8 mouse cellular contexts compared by ENCODE assay signal in the genomic region with DNA sequence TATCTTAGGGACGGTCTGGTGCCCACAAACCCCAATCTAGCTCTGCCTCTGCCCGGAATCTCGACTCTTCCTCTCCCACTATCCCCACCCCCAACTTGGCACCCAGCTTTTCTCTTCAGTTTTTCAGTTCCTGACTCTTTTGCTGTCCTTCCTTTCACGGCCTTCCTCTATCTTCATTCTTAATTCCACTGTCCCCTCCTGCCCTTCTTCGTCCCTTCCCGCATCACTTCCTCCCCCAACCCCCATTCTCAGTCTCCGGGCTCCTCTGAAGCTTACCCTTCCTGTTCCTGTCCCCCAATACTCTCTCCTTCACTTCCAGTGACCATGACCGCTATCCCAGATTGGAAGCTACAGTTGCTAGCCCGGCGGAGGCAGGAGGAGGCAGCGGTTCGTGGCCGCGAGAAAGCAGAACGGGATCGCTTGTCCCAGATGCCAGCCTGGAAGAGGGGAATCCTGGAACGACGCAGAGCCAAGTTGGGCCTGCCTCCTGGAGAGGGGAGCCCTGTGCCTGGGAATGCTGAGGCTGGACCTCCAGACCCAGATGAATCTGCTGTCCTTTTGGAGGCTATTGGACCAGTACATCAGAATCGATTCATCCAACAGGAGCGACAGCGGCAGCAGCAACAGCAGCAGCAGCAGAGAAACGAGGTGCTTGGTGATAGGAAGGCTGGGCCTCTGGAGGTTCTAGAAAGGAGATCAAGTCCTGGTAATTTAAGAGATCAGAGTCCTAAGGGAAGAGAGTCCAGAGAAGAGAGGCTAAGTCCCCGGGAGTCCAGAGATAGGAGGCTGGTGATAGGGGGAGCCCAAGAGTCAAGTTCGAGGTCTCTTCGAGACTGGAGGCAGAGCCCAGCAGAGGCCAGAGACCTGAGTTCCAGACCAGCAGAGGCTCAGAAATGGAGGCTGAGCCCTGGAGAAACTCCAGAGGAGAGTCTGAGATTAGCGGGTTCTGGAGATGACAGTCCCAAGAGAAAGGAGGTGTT. TPM values are rescaled to one million over a fixed set of nuclear protein-coding genes. Genes with fewer than 3 reads are reported as not detected.
DNase-seq lines count a peak whose midpoint lies in the region; ATAC-seq and TF ChIP-seq lines count a peak whose summit lies in the region.

No protein-coding gene starts in this region.

- H3K4me3 ChIP-seq in C2C12 (ENCODE audit: insufficient read depth, poor library complexity, severe bottlenecking): peak overlapping the region; percentile 92
- peak overlapping the region; percentile 67 for H3K4me3 ChIP-seq in forebrain, embryonic 11.5 days (ENCODE audit: low read depth, low read length)
- H3K4me3 ChIP-seq in hindbrain, postnatal 0 days (ENCODE audit: low read length): peak overlapping the region; percentile 56
- H3K4me3 ChIP-seq in liver, postnatal 0 days (ENCODE audit: low read depth, low read length): peak overlapping the region; percentile 55
- peak overlapping the region; percentile 78 for H3K4me3 ChIP-seq in neural tube, embryonic 14.5 days (ENCODE audit: low read depth, low read length)

- H3K9me3 ChIP-seq in forebrain, embryonic 11.5 days (ENCODE audit: control insufficient read depth, low read length): peaks cover 2% of the 10 kb centered on the region; the same call in 1 of the 2 replicates
- no peaks in the 10 kb centered on the region for H3K9me3 ChIP-seq in hindbrain, postnatal 0 days (ENCODE audit: low read length)
- H3K9me3 ChIP-seq in liver, postnatal 0 days (ENCODE audit: low read length): no peaks in the 10 kb centered on the region
- no peaks in the 10 kb centered on the region for H3K9me3 ChIP-seq in neural tube, embryonic 14.5 days (ENCODE audit: control insufficient read depth, low read length)

- H3K27me3 ChIP-seq in C2C12 (ENCODE audit: control insufficient read depth, insufficient read depth, insufficient read length): no peaks in the 10 kb centered on the region
- no peaks in the 10 kb centered on the region for H3K27me3 ChIP-seq in forebrain, embryonic 11.5 days (ENCODE audit: control insufficient read depth, insufficient read depth, low read length)
- H3K27me3 ChIP-seq in hindbrain, postnatal 0 days (ENCODE audit: insufficient read depth, low read length): no peaks in the 10 kb centered on the region
- H3K27me3 ChIP-seq in liver, postnatal 0 days (ENCODE audit: insufficient read depth, low read length): peaks cover 39% of the 10 kb centered on the region
- no peaks in the 10 kb centered on the region for H3K27me3 ChIP-seq in neural tube, embryonic 14.5 days (ENCODE audit: control insufficient read depth, insufficient read depth, low read length)

- H3K4me1 ChIP-seq in forebrain, embryonic 11.5 days (replicated peaks; ENCODE audit: control insufficient read depth, insufficient read depth, low read length): peaks cover 30% of the 10 kb centered on the region
- H3K4me1 ChIP-seq in hindbrain, postnatal 0 days (ENCODE audit: insufficient read depth, low read length): peaks cover 19% of the 10 kb centered on the region
- peaks cover 24% of the 10 kb centered on the region for H3K4me1 ChIP-seq in liver, postnatal 0 days (ENCODE audit: insufficient read depth)
- peaks cover 40% of the 10 kb centered on the region for H3K4me1 ChIP-seq in neural tube, embryonic 14.5 days (ENCODE audit: control insufficient read depth, insufficient read depth, low read length)

- 11% methylated on average over 26 of the region's 26 CpGs for WGBS in forebrain, embryonic 11.5 days
- WGBS in hindbrain, postnatal 0 days: 8% methylated on average over 26 of the region's 26 CpGs
- 7% methylated on average over 26 of the region's 26 CpGs for WGBS in liver, postnatal 0 days (ENCODE audit: insufficient replicate concordance)
- WGBS in neural tube, embryonic 14.5 days: 8% methylated on average over 26 of the region's 26 CpGs

- TF ChIP-seq CTCF in C2C12 (IDR thresholded peaks at IDR 0.05; ENCODE audit: control insufficient read depth, insufficient read depth, insufficient read length): peak; percentile 8
- peak; percentile 31; the same call in 1 of the 2 replicates for TF ChIP-seq CTCF in hindbrain, postnatal 0 days (IDR thresholded peaks at IDR 0.05; ENCODE audit: low read depth)
- TF ChIP-seq CTCF in liver, postnatal 0 days (IDR thresholded peaks at IDR 0.05; ENCODE audit: low read depth): peak; percentile 55

- H3K36me3 ChIP-seq in C2C12 (ENCODE audit: control insufficient read depth, insufficient read depth): peaks cover 38% of the 10 kb centered on the region
- peaks cover 5% of the 10 kb centered on the region; the same call in 1 of the 2 replicates for H3K36me3 ChIP-seq in forebrain, embryonic 11.5 days (ENCODE audit: control insufficient read depth, insufficient read depth, low read length)
- no peaks in the 10 kb centered on the region for H3K36me3 ChIP-seq in hindbrain, postnatal 0 days (ENCODE audit: insufficient read depth, low read length)
- H3K36me3 ChIP-seq in liver, postnatal 0 days (replicated peaks; ENCODE audit: insufficient read depth, low read length): peaks cover 7% of the 10 kb centered on the region; the same call in 1 of the 2 replicates
- H3K36me3 ChIP-seq in neural tube, embryonic 14.5 days (ENCODE audit: control insufficient read depth, insufficient read depth, low read length): no peaks in the 10 kb centered on the region

- H3K79me2 ChIP-seq in C2C12 (ENCODE audit: control insufficient read depth, insufficient read depth): peaks cover 85% of the 10 kb centered on the region

- peaks cover 54% of the 10 kb centered on the region for H3K79me3 ChIP-seq in C2C12 (ENCODE audit: low read depth)

- DNase-seq in Muller cell, postnatal 12 days (ENCODE audit: inconsistent ontology term): peak; percentile 55
- DNase-seq in forebrain, embryonic 11.5 days (ENCODE audit: low spot score): no peak
- DNase-seq in hindbrain, postnatal 0 days (ENCODE audit: low spot score): peak; percentile 33
- peak; percentile 52 for DNase-seq in liver, postnatal 0 days
- DNase-seq in frontal cortex, postnatal 10 days (ENCODE audit: low spot score in 2 of 2): no peak
- no peak for DNase-seq in cerebellum, postnatal 36 days

- H3ac ChIP-seq in C2C12 (ENCODE audit: control insufficient read depth, insufficient read length, low read depth): peak overlapping the region; percentile 88

- no peak for TF ChIP-seq EP300 in liver, postnatal 0 days (IDR thresholded peaks at IDR 0.05; ENCODE audit: low read depth)

- peak overlapping the region; percentile 93 for H3K9ac ChIP-seq in forebrain, embryonic 11.5 days (ENCODE audit: low read length)
- H3K9ac ChIP-seq in hindbrain, postnatal 0 days (replicated peaks; ENCODE audit: low read length): peak overlapping the region; percentile 84
- H3K9ac ChIP-seq in liver, postnatal 0 days (replicated peaks): peak overlapping the region; percentile 61
- H3K9ac ChIP-seq in neural tube, embryonic 14.5 days (replicated peaks; ENCODE audit: low read depth, low read length): peak overlapping the region; percentile 91

- H3K27ac ChIP-seq in forebrain, embryonic 11.5 days (ENCODE audit: low read depth, low read length): peak overlapping the region; percentile 90
- peak overlapping the region; percentile 95 for H3K27ac ChIP-seq in hindbrain, postnatal 0 days
- peak overlapping the region; percentile 95 for H3K27ac ChIP-seq in liver, postnatal 0 days (ENCODE audit: low read depth)
- peak overlapping the region; percentile 96 for H3K27ac ChIP-seq in neural tube, embryonic 14.5 days (ENCODE audit: low read depth, low read length)

- ATAC-seq in forebrain, embryonic 11.5 days (replicated peaks; ENCODE audit: low FRiP score): no peak
- ATAC-seq in hindbrain, postnatal 0 days: no peak
- no peak for ATAC-seq in liver, postnatal 0 days
- no peak for ATAC-seq in neural tube, embryonic 14.5 days (ENCODE audit: low read depth)

- peak overlapping the region; percentile 95 for H3K4me2 ChIP-seq in forebrain, embryonic 11.5 days (ENCODE audit: low read depth, low read length, severe bottlenecking)
- H3K4me2 ChIP-seq in hindbrain, postnatal 0 days (ENCODE audit: low read depth, low read length): peak overlapping the region; percentile 93
- H3K4me2 ChIP-seq in liver, postnatal 0 days (ENCODE audit: low read depth, low read length): peak overlapping the region; percentile 79
- H3K4me2 ChIP-seq in neural tube, embryonic 14.5 days (ENCODE audit: low read depth, low read length): peak overlapping the region; percentile 94

RNA-seq across cellular contexts. Expression of gene Ppp1r18, which starts 1.8 kb away (rescaled TPM):
- 84.2 TPM for polyA plus RNA-seq in C2C12 (2012; fragmentation: generic; extraction: Trizol)
- polyA plus RNA-seq in forebrain, embryonic 11.5 days (2014; fragmentation: Nextera tagmentation; extraction: Ambion mirVana): 25.1 and 28.1 TPM in 2 replicates
- total RNA-seq in hindbrain, postnatal 0 days (2014; rRNA removed): 32.0 and 34.3 TPM in 2 replicates
- polyA plus RNA-seq in hindbrain, postnatal 0 days (2015; fragmentation: Nextera tagmentation; extraction: Ambion mirVana): 18.4 and 19.3 TPM in 2 replicates
- polyA plus RNA-seq in liver, postnatal 0 days (2015; fragmentation: Nextera tagmentation; extraction: Ambion mirVana): 14.1 and 15.3 TPM in 2 replicates
- 18.0 and 27.3 TPM in 2 replicates for polyA plus RNA-seq in neural tube, embryonic 14.5 days (2014; fragmentation: Nextera tagmentation; extraction: Ambion mirVana)

RNA-seq across cellular contexts. Expression of gene Nrm, which starts 6.1 kb away (rescaled TPM):
- polyA plus RNA-seq in C2C12 (2012; fragmentation: generic; extraction: Trizol): 25.5 TPM
- polyA plus RNA-seq in forebrain, embryonic 11.5 days (2014; fragmentation: Nextera tagmentation; extraction: Ambion mirVana): 65.7 and 68.8 TPM in 2 replicates
- total RNA-seq in hindbrain, postnatal 0 days (2014; rRNA removed): 14.7 and 27.2 TPM in 2 replicates
- 24.6 and 25.7 TPM in 2 replicates for polyA plus RNA-seq in hindbrain, postnatal 0 days (2015; fragmentation: Nextera tagmentation; extraction: Ambion mirVana)
- polyA plus RNA-seq in liver, postnatal 0 days (2015; fragmentation: Nextera tagmentation; extraction: Ambion mirVana): 15.5 and 15.8 TPM in 2 replicates
- 15.7 and 16.9 TPM in 2 replicates for polyA plus RNA-seq in neural tube, embryonic 14.5 days (2014; fragmentation: Nextera tagmentation; extraction: Ambion mirVana)

RNA-seq across cellular contexts. Expression of gene Dhx16, which starts 12.4 kb away (rescaled TPM):
- polyA plus RNA-seq in C2C12 (2012; fragmentation: generic; extraction: Trizol): 42.4 TPM
- 50.3 and 52.9 TPM in 2 replicates for polyA plus RNA-seq in forebrain, embryonic 11.5 days (2014; fragmentation: Nextera tagmentation; extraction: Ambion mirVana)
- total RNA-seq in hindbrain, postnatal 0 days (2014; rRNA removed): 31.3 and 33.2 TPM in 2 replicates
- polyA plus RNA-seq in hindbrain, postnatal 0 days (2015; fragmentation: Nextera tagmentation; extraction: Ambion mirVana): 22.9 and 23.1 TPM in 2 replicates
- polyA plus RNA-seq in liver, postnatal 0 days (2015; fragmentation: Nextera tagmentation; extraction: Ambion mirVana): 14.3 and 15.6 TPM in 2 replicates
- polyA plus RNA-seq in neural tube, embryonic 14.5 days (2014; fragmentation: Nextera tagmentation; extraction: Ambion mirVana): 22.4 and 37.5 TPM in 2 replicates

RNA-seq across cellular contexts. Expression of gene Mdc1, which starts 25.9 kb away (rescaled TPM):
- 16.6 TPM for polyA plus RNA-seq in C2C12 (2012; fragmentation: generic; extraction: Trizol)
- polyA plus RNA-seq in forebrain, embryonic 11.5 days (2014; fragmentation: Nextera tagmentation; extraction: Ambion mirVana): 27.2 and 29.2 TPM in 2 replicates
- 14.7 and 26.7 TPM in 2 replicates for total RNA-seq in hindbrain, postnatal 0 days (2014; rRNA removed)
- 3.9 and 4.1 TPM in 2 replicates for polyA plus RNA-seq in hindbrain, postnatal 0 days (2015; fragmentation: Nextera tagmentation; extraction: Ambion mirVana)
- 2.5 and 3.3 TPM in 2 replicates for polyA plus RNA-seq in liver, postnatal 0 days (2015; fragmentation: Nextera tagmentation; extraction: Ambion mirVana)
- polyA plus RNA-seq in neural tube, embryonic 14.5 days (2014; fragmentation: Nextera tagmentation; extraction: Ambion mirVana): 6.0 and 8.5 TPM in 2 replicates

RNA-seq across cellular contexts. Expression of gene Tubb5, which starts 29.1 kb away (rescaled TPM):
- 1,881 TPM for polyA plus RNA-seq in C2C12 (2012; fragmentation: generic; extraction: Trizol)
- polyA plus RNA-seq in forebrain, embryonic 11.5 days (2014; fragmentation: Nextera tagmentation; extraction: Ambion mirVana): 1,583 and 1,671 TPM in 2 replicates
- 3,311 and 3,326 TPM in 2 replicates for total RNA-seq in hindbrain, postnatal 0 days (2014; rRNA removed)
- polyA plus RNA-seq in hindbrain, postnatal 0 days (2015; fragmentation: Nextera tagmentation; extraction: Ambion mirVana): 1,502 and 1,606 TPM in 2 replicates
- polyA plus RNA-seq in liver, postnatal 0 days (2015; fragmentation: Nextera tagmentation; extraction: Ambion mirVana): 198 and 213 TPM in 2 replicates
- polyA plus RNA-seq in neural tube, embryonic 14.5 days (2014; fragmentation: Nextera tagmentation; extraction: Ambion mirVana): 1,611 and 1,626 TPM in 2 replicates

Comparison
In these comparisons a context has a peak if more than half of its experiments do, and no peak if none do; other contexts are left out.
1. DNase-seq: peak in Muller cell, postnatal 12 days (single experiment), hindbrain, postnatal 0 days (single experiment) and liver, postnatal 0 days (single experiment); none in forebrain, embryonic 11.5 days (single experiment), frontal cortex, postnatal 10 days (0 of 2) and cerebellum, postnatal 36 days (0 of 2).
2. Peak in every context shown above with its lines, with median percentiles within 50 percentile points of each other: H3K4me3 ChIP-seq, CTCF ChIP-seq, H3K27ac ChIP-seq, H3K4me2 ChIP-seq and H3K9ac ChIP-seq.